Mouse (Mus musculus): ENCODE results near the gene Prkag3.

- TF ChIP-seq POLR2A (IDR thresholded peaks at IDR 0.05; ENCODE audit: control insufficient read depth, low read depth, low read length) (no peak), CTCF (IDR thresholded peaks at IDR 0.05; ENCODE audit: control insufficient read depth, insufficient read depth, insufficient replicate concordance, low read depth, low read length) (no peak)
Measured at GRCm38 (mm10) chr1:74749301-74749700, 280 bp upstream of the Prkag3 start.

All from testis, adult 2 months (tissue).